Mouse (Mus musculus): Measurements from ENCODE around the gene Spin1. TPM values are rescaled to one million over a fixed set of nuclear protein-coding genes. Genes with fewer than 3 reads are reported as not detected.

Gene Spin1
- polyA plus RNA-seq, 1 experiment from 2014 or later = 40.6 TPM

DNA sequence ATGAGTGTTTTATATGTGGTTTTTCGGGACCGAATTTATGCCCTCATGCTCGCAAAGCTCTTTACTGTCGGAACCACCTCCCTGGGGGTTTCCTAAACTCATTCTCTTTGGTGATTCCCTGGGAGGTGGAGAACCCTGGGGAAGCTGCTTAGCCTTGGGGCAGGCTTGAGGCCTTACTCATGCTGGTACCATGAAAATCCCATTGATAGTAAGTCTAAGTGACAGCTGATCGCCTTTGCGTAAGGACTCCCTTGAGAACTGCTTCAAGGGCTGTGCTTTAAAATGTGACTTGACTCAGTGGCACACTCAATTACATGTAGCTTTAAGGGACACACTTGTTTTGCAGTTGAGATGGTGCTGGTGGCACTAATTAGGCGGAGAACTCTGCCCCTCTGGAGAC is 71.9 kb downstream of the Spin1 start:
- DNase-seq (ENCODE audit: low spot score) = no peak
- Histone ChIP-seq H3K27ac (ENCODE audit: low read length) (no peak overlapping the region), H3K4me1 (ENCODE audit: insufficient read depth, low read depth, low read length) (no peaks in the 10 kb centered on the region), H3K27me3 (replicated peaks; ENCODE audit: insufficient read depth, low read length) (no peaks in the 10 kb centered on the region), H3K36me3 (ENCODE audit: insufficient read depth, low read length) (no peaks in the 10 kb centered on the region), H3K4me3 (ENCODE audit: low read depth, low read length) (no peak overlapping the region), H3K9me3 (ENCODE audit: low read length) (no peaks in the 10 kb centered on the region), H3K4me2 (replicated peaks; ENCODE audit: low read depth, low read length) (no peak overlapping the region), H3K9ac (replicated peaks; ENCODE audit: low read depth) (no peak overlapping the region)
- ATAC-seq = no peak
- 98% methylated on average over 7 of the region's 7 CpGs for WGBS
- TF ChIP-seq CTCF (IDR thresholded peaks at IDR 0.05) = no peak

- Histone ChIP-seq H3K4me1 (ENCODE audit: insufficient read depth, low read depth, low read length) (no peaks in the 10 kb centered on the region), H3K9ac (replicated peaks; ENCODE audit: low read depth) (no peak overlapping the region), H3K9me3 (ENCODE audit: low read length) (no peaks in the 10 kb centered on the region), H3K4me2 (replicated peaks; ENCODE audit: low read depth, low read length) (no peak overlapping the region), H3K27me3 (replicated peaks; ENCODE audit: insufficient read depth, low read length) (no peaks in the 10 kb centered on the region), H3K36me3 (ENCODE audit: insufficient read depth, low read length) (no peaks in the 10 kb centered on the region), H3K27ac (ENCODE audit: low read length) (no peak overlapping the region), H3K4me3 (ENCODE audit: low read depth, low read length) (no peak overlapping the region)
- ATAC-seq (peak; percentile 73), DNase-seq (ENCODE audit: low spot score) (peak; percentile 54)
- WGBS = 50% methylated on average over 10 of the region's 10 CpGs
- TF ChIP-seq EP300 (IDR thresholded peaks at IDR 0.05) = no peak
- TF ChIP-seq CTCF (IDR thresholded peaks at IDR 0.05) = peak; percentile 57
Measured at GRCm38 (mm10) chr13:51178932-51179331, 78.3 kb downstream of the Spin1 start.

- Histone ChIP-seq H3K27ac (ENCODE audit: low read length) (no peak overlapping the region), H3K36me3 (ENCODE audit: insufficient read depth, low read length) (no peaks in the 10 kb centered on the region)
- 10% methylated on average over 3 of the region's 3 CpGs for WGBS
Measured at GRCm38 (mm10) chr13:51179362-51179761, 78.7 kb downstream of the Spin1 start.

DNA sequence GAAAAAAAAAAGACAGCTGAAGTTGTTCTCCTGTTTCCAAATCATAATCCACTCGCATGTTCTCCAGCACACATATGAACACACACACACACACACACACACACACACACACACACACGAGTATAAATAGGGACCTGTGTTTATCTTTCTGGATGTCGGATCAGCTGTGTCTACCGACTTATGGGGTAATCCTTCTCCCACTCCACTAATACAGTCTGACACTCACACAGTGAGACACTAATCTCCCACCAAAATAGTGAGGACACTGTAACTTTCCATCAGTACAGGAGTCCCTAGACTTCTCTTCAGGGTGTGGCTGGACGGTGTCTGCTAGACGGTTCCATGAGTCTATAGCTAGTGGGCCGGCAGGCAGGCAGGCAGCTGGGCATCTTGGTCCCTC is 81.6 kb downstream of the Spin1 start:
- Histone ChIP-seq H3K27me3 (replicated peaks; ENCODE audit: insufficient read depth, low read length) (no peaks in the 10 kb centered on the region), H3K36me3 (ENCODE audit: insufficient read depth, low read length) (no peaks in the 10 kb centered on the region), H3K27ac (ENCODE audit: low read length) (no peak overlapping the region), H3K9me3 (ENCODE audit: low read length) (no peaks in the 10 kb centered on the region), H3K4me2 (replicated peaks; ENCODE audit: low read depth, low read length) (no peak overlapping the region), H3K9ac (replicated peaks; ENCODE audit: low read depth) (no peak overlapping the region), H3K4me1 (ENCODE audit: insufficient read depth, low read depth, low read length) (no peaks in the 10 kb centered on the region), H3K4me3 (ENCODE audit: low read depth, low read length) (no peak overlapping the region)
- DNase-seq (ENCODE audit: low spot score) (no peak), ATAC-seq (no peak)
- TF ChIP-seq CTCF (IDR thresholded peaks at IDR 0.05) (no peak), EP300 (IDR thresholded peaks at IDR 0.05) (no peak)
- 64% methylated on average over 7 of the region's 7 CpGs for WGBS

More at GRCm38 (mm10) chr13:51179362-51179761, 78.7 kb downstream of the Spin1 start:
- no peaks in the 10 kb centered on the region for H3K27me3 ChIP-seq (replicated peaks; ENCODE audit: insufficient read depth, low read length)
- H3K4me2 ChIP-seq (replicated peaks; ENCODE audit: low read depth, low read length) = no peak overlapping the region
- H3K9me3 ChIP-seq (ENCODE audit: low read length) = no peaks in the 10 kb centered on the region
- TF ChIP-seq CTCF (IDR thresholded peaks at IDR 0.05) = no peak
- TF ChIP-seq EP300 (IDR thresholded peaks at IDR 0.05) = no peak
- H3K9ac ChIP-seq (replicated peaks; ENCODE audit: low read depth) = no peak overlapping the region
- ATAC-seq (peak; percentile 57), DNase-seq (ENCODE audit: low spot score) (peak; percentile 69)
- no peak overlapping the region for H3K4me3 ChIP-seq (ENCODE audit: low read depth, low read length)
- H3K4me1 ChIP-seq (ENCODE audit: insufficient read depth, low read depth, low read length) = no peaks in the 10 kb centered on the region

DNA sequence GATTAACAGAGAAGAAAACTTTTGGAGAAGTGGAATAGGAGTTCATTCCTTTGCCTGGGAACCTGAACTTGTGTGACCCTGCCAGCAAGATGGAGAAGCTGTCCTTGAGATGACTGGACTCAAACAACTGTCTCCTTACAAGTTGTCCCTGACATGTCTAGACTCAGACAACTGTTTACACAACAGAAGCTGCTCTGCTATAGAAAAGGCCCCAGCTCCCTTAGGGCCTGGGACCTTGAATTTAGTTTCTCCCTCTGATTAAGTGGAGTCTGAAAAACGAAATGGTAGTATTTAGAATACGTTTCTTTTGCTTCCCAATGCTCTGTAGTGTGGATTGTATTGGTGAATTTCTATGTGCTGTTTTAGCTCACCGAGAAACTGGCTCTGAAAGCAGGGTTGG is 84.2 kb downstream of the Spin1 start:
- Histone ChIP-seq H3K36me3 (ENCODE audit: insufficient read depth, low read length) (no peaks in the 10 kb centered on the region), H3K4me1 (ENCODE audit: insufficient read depth, low read depth, low read length) (no peaks in the 10 kb centered on the region), H3K9ac (replicated peaks; ENCODE audit: low read depth) (no peak overlapping the region), H3K4me3 (ENCODE audit: low read depth, low read length) (no peak overlapping the region), H3K27me3 (replicated peaks; ENCODE audit: insufficient read depth, low read length) (no peaks in the 10 kb centered on the region), H3K4me2 (replicated peaks; ENCODE audit: low read depth, low read length) (no peak overlapping the region), H3K27ac (ENCODE audit: low read length) (no peak overlapping the region), H3K9me3 (ENCODE audit: low read length) (no peaks in the 10 kb centered on the region)
- DNase-seq (ENCODE audit: low spot score) = no peak
- TF ChIP-seq CTCF (IDR thresholded peaks at IDR 0.05) (no peak), EP300 (IDR thresholded peaks at IDR 0.05) (no peak)
- WGBS = 49% methylated on average over 3 of the region's 3 CpGs
- 0 out of 2 replicates have a peak, but pooled peaks have one; percentile 30 for ATAC-seq

DNA sequence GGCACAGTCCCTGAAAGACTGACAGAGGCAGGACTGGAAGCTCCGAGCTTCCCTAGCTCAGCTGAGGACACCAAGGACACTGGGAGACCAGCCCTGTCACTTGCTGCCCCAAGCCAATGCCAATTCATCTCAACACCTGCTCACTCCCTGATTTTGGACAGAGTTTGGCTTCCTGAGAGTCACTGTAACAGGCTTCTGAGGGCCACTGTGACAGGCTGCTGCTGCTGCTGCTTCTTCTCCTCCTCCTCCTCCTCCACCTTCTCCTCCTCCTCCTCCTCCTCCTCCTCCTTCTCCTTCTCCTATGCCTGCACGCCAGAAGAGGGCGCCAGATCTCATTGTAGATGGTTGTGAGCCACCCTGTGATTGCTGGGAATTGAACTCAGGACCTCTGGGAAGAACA is 89.7 kb downstream of the Spin1 start:
- H3K27ac ChIP-seq (ENCODE audit: low read length) = no peak overlapping the region
- ATAC-seq = no peak
- no peak for DNase-seq (ENCODE audit: low spot score)
- no peak overlapping the region for H3K4me3 ChIP-seq (ENCODE audit: low read depth, low read length)
- no peaks in the 10 kb centered on the region for H3K27me3 ChIP-seq (replicated peaks; ENCODE audit: insufficient read depth, low read length)
- WGBS = 40% methylated on average over 3 of the region's 3 CpGs
- no peak overlapping the region for H3K9ac ChIP-seq (replicated peaks; ENCODE audit: low read depth)
- H3K36me3 ChIP-seq (ENCODE audit: insufficient read depth, low read length) = no peaks in the 10 kb centered on the region
- no peaks in the 10 kb centered on the region for H3K4me1 ChIP-seq (ENCODE audit: insufficient read depth, low read depth, low read length)
- no peak overlapping the region for H3K4me2 ChIP-seq (replicated peaks; ENCODE audit: low read depth, low read length)
- TF ChIP-seq EP300 (IDR thresholded peaks at IDR 0.05) (no peak), CTCF (IDR thresholded peaks at IDR 0.05) (peak; percentile 17; the same call in 1 of the 2 replicates)
- H3K9me3 ChIP-seq (ENCODE audit: low read length) = no peaks in the 10 kb centered on the region

Data from lung, postnatal 0 days (tissue).